Mouse (Mus musculus): ENCODE data around the gene Lrrc17. TPM values are rescaled to one million over a fixed set of nuclear protein-coding genes. Genes with fewer than 3 reads are reported as not detected.

Gene Lrrc17
- polyA plus RNA-seq, 1 experiment from 2014 or later: 2.7 TPM

DNA sequence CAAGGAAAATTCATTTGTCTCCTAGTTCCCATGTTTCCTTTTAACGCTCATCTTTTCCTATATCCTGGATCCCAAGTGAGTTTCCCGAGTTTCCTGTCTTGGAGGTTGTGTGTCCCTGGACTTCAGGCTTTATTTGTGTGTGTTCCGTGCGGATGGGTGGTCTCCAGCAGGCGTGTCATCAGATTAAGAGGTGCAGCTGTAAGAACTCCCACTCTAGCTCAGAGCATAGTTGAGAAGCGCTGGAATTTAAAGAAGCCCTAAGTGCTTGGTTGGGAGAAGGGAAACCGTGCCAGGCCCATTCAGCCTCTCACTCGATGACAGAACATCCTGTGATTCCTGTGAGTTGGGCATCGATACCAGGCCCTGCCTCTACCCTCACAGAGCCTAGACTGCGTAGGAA lies 30.0 kb upstream of the Lrrc17 start:
- 72% methylated on average over 10 of the region's 10 CpGs for WGBS
- H3K27ac ChIP-seq (replicated peaks): no peak overlapping the region
- H3K4me3 ChIP-seq: no peak overlapping the region
- no peaks in the 10 kb centered on the region for H3K36me3 ChIP-seq
- H3K27me3 ChIP-seq: no peaks in the 10 kb centered on the region
- no peak overlapping the region for H3K9ac ChIP-seq (replicated peaks)
- no peaks in the 10 kb centered on the region for H3K4me1 ChIP-seq
- no peak for ATAC-seq (replicated peaks)
- no peak overlapping the region for H3K4me2 ChIP-seq (replicated peaks)
- no peaks in the 10 kb centered on the region for H3K9me3 ChIP-seq

- 85% methylated on average over 2 of the region's 2 CpGs for WGBS
- no peaks in the 10 kb centered on the region for H3K36me3 ChIP-seq
Observed at GRCm38 (mm10) chr5:21517562-21517961, 25.8 kb upstream of the Lrrc17 start.

DNA sequence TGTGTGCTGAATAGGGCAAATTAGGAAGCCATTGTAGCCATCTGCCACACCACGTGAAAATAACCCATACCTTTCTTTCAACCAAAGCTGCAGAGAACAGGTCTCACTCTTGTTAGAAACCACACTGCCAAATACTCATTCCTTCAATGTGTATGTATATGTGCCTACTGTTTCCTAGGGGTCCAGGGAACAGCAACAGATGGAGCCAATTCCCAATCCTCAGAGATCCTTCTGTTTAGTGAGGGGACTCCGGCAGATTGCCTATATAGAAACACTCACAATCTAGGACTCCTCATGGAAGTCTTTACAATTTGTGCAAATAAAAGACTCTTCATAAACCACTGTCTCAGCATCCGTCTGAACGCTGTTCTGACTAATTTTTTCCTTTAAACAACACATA lies 25.2 kb upstream of the Lrrc17 start:
- 49% methylated on average over 4 of the region's 4 CpGs for WGBS
- no peak overlapping the region for H3K27ac ChIP-seq (replicated peaks)
- H3K27me3 ChIP-seq: no peaks in the 10 kb centered on the region
- no peaks in the 10 kb centered on the region for H3K4me1 ChIP-seq
- H3K4me3 ChIP-seq: no peak overlapping the region
- H3K9ac ChIP-seq (replicated peaks): no peak overlapping the region
- H3K36me3 ChIP-seq: no peaks in the 10 kb centered on the region
- no peak overlapping the region for H3K4me2 ChIP-seq (replicated peaks)
- H3K9me3 ChIP-seq: no peaks in the 10 kb centered on the region
- 0 out of 2 replicates have a peak, but pooled peaks have one; percentile 23 for ATAC-seq (replicated peaks)

More at GRCm38 (mm10) chr5:21517562-21517961, 25.8 kb upstream of the Lrrc17 start:
- no peak overlapping the region for H3K9ac ChIP-seq (replicated peaks)
- no peaks in the 10 kb centered on the region for H3K27me3 ChIP-seq
- H3K4me3 ChIP-seq: no peak overlapping the region
- no peak for ATAC-seq (replicated peaks)
- H3K4me2 ChIP-seq (replicated peaks): no peak overlapping the region
- H3K9me3 ChIP-seq: no peaks in the 10 kb centered on the region
- H3K4me1 ChIP-seq: no peaks in the 10 kb centered on the region
- H3K27ac ChIP-seq (replicated peaks): no peak overlapping the region

DNA sequence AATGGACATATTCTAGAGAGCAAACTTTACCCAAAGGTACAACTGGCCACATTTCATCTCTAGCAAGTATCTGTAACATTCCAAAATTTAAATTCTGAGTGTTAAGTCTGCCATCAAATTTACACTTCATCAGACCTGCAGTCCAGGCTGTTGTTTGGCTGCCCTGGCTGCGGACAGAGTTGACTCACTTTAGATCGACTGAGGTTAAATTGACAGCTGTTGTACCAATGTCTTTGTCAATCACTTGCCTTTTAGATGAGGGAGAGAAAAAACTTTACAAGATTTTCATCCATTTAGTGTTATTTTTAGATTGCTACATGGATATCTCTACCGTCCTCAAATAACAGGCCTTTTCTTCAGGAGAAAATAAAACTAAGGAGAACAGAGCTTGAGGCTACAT lies 24.2 kb upstream of the Lrrc17 start:
- 91% methylated on average over 3 of the region's 3 CpGs for WGBS

DNA sequence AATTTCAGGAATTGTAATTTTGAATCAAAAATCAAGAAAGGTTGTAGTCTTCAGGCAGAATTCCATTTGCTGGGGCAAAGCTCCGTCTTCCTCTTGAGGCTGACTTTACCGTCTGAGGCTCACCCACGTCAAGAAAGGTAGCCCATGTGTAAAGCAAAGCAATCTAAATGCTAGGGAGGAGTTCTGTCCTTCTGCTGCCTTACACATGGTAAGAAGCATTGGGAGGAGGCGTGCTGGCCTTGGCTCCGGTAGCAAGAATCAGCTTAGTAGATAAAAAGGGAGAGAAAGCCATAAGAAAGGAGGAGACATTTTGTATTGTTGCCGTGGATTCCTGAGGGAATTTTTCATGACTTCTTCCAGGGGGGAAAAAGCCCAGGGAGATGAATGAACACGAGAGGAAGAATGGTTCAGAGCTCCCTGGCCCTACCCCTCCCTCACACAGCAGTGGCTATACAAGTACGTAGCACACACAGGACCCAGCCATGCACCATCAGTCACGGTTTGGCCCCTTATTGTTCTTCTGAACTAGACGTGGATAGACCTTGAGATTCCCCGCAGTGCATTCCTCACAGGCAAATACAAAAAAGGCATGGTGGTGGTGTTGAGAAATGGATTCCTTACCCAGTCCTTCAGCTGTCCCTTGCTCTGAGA lies 16.4 kb upstream of the Lrrc17 start:
- Histone ChIP-seq H3K27me3 (no peaks in the 10 kb centered on the region), H3K27ac (replicated peaks) (no peak overlapping the region), H3K4me1 (no peaks in the 10 kb centered on the region), H3K9me3 (no peaks in the 10 kb centered on the region), H3K4me3 (no peak overlapping the region), H3K9ac (replicated peaks) (no peak overlapping the region), H3K36me3 (no peaks in the 10 kb centered on the region), H3K4me2 (replicated peaks) (no peak overlapping the region)
- WGBS: 52% methylated on average over 11 of the region's 11 CpGs
- ATAC-seq (replicated peaks): no peak

More for the DNA sequence above, 24.2 kb upstream of the Lrrc17 start:
- H3K4me2 ChIP-seq (replicated peaks): no peak overlapping the region
- H3K9me3 ChIP-seq: no peaks in the 10 kb centered on the region
- H3K9ac ChIP-seq (replicated peaks): no peak overlapping the region
- no peaks in the 10 kb centered on the region for H3K36me3 ChIP-seq
- no peaks in the 10 kb centered on the region for H3K4me1 ChIP-seq
- no peak overlapping the region for H3K27ac ChIP-seq (replicated peaks)
- no peak overlapping the region for H3K4me3 ChIP-seq
- no peak for ATAC-seq (replicated peaks)
- H3K27me3 ChIP-seq: no peaks in the 10 kb centered on the region

- no peak overlapping the region for H3K4me2 ChIP-seq (replicated peaks)
- no peak overlapping the region for H3K9ac ChIP-seq (replicated peaks)
- H3K27ac ChIP-seq (replicated peaks): no peak overlapping the region
- no peak for ATAC-seq (replicated peaks)
- H3K27me3 ChIP-seq: no peaks in the 10 kb centered on the region
- H3K4me3 ChIP-seq: no peak overlapping the region
- H3K4me1 ChIP-seq: no peaks in the 10 kb centered on the region
- 76% methylated on average over 4 of the region's 4 CpGs for WGBS
- H3K9me3 ChIP-seq: no peaks in the 10 kb centered on the region
- H3K36me3 ChIP-seq: no peaks in the 10 kb centered on the region
Observed at GRCm38 (mm10) chr5:21527488-21527911, 15.9 kb upstream of the Lrrc17 start.

DNA sequence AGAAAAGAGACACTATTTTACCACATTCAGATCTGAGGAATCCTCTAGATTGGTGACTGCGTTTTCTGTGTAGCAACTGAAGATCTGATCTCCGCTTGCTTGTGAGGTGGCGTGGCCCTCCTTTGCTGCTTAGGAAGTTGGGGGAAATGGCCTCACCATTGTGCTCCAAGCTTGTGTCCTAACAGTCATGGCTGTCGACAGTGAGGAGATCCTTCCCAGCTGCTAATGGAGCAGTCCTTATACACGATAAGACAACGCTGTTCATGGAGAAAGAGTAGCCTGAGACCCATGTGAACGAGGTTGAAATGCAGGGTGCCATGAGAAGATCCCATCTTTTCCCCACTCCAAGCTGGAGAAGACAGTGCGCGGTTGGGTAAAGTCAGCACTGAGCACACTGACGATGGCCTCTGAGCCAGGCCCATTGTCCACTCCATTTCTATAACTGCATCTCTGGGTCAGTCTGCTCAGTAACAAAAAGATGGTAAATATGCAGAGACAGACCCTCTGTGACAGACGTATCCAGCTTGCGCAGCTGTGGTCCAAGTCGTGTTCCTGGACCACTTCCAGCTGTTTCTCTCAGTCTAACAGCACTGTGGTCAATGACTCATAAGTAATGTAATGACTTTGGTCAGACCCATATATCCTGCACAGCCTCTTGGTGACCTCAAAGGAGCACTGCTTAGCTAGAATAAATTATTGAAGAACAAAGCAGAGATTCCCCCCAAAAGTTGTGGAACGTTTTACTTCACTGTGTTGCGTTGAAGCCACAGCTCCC lies 15.1 kb upstream of the Lrrc17 start:
- H3K4me3 ChIP-seq: no peak overlapping the region
- no peaks in the 10 kb centered on the region for H3K27me3 ChIP-seq
- H3K4me2 ChIP-seq (replicated peaks): no peak overlapping the region
- H3K9me3 ChIP-seq: no peaks in the 10 kb centered on the region
- H3K27ac ChIP-seq (replicated peaks): no peak overlapping the region
- no peak overlapping the region for H3K9ac ChIP-seq (replicated peaks)
- no peaks in the 10 kb centered on the region for H3K36me3 ChIP-seq
- no peak for ATAC-seq (replicated peaks)
- 91% methylated on average over 15 of the region's 15 CpGs for WGBS
- no peaks in the 10 kb centered on the region for H3K4me1 ChIP-seq

DNA sequence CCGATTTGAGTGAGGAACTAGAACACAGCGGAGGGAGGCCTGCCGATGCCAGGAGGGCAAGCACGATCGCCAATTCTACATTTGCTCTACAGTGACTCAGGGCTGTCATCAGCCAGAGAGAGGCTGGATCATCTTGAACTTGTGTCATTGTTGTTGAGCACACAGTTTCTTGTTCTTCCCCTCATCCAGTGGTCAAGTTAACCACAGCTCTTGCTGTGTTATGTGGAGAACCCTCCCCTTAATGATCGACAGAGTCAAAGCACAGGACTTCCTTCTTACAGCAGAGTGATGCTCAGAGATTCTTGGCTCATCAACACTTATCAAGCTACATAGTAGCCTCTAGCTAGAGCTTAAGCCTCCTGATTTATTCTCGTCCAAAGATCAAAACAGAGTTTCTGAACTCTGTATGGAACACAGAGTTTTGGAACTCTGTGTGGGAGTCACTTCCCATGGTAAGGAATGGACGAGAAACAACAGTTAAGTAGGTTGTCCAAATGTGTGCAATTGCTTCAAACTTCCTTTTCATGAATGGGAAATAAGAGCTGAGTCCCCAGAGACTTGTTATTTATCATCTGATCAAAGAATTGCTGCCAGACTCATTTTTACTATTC lies 14.1 kb upstream of the Lrrc17 start:
- no peaks in the 10 kb centered on the region for H3K36me3 ChIP-seq
- H3K27ac ChIP-seq (replicated peaks): no peak overlapping the region
- H3K4me1 ChIP-seq: no peaks in the 10 kb centered on the region
- WGBS: 89% methylated on average over 8 of the region's 8 CpGs
- ATAC-seq (replicated peaks): no peak
- H3K27me3 ChIP-seq: no peaks in the 10 kb centered on the region
- no peak overlapping the region for H3K9ac ChIP-seq (replicated peaks)
- no peaks in the 10 kb centered on the region for H3K9me3 ChIP-seq
- H3K4me2 ChIP-seq (replicated peaks): no peak overlapping the region
- H3K4me3 ChIP-seq: no peak overlapping the region

DNA sequence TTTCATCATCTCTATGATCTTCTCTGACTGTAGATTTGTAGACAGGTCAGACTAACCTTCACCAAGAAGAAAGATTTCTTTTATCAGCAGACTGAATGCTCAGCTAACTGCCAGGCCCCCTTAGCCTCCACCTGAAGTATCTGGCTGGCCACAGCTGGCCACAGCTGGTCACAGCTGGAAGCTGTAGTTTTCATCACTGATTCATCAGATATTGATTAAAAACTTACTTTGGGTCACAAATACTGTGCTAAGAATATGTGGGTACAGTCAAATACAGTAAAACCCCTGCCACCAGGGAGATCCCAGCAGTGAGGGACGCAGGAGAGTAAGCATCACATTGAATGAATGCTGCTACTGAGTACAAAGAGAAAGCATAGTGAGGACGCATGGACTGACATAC lies 11.2 kb upstream of the Lrrc17 start:
- Histone ChIP-seq H3K27me3 (no peaks in the 10 kb centered on the region), H3K27ac (replicated peaks) (no peak overlapping the region), H3K9me3 (no peaks in the 10 kb centered on the region), H3K4me2 (replicated peaks) (no peak overlapping the region), H3K9ac (replicated peaks) (no peak overlapping the region), H3K4me3 (no peak overlapping the region), H3K36me3 (no peaks in the 10 kb centered on the region), H3K4me1 (no peaks in the 10 kb centered on the region)
- WGBS: 92% methylated on average over 2 of the region's 2 CpGs
- ATAC-seq (replicated peaks): no peak

- H3K4me3 ChIP-seq: no peak overlapping the region
- no peak for ATAC-seq (replicated peaks)
- 89% methylated on average over 5 of the region's 5 CpGs for WGBS
- H3K27me3 ChIP-seq: no peaks in the 10 kb centered on the region
- no peak overlapping the region for H3K27ac ChIP-seq (replicated peaks)
- no peak overlapping the region for H3K9ac ChIP-seq (replicated peaks)
- no peaks in the 10 kb centered on the region for H3K9me3 ChIP-seq
- no peaks in the 10 kb centered on the region for H3K36me3 ChIP-seq
- no peak overlapping the region for H3K4me2 ChIP-seq (replicated peaks)
- no peaks in the 10 kb centered on the region for H3K4me1 ChIP-seq
Observed at GRCm38 (mm10) chr5:21532921-21533320, 10.4 kb upstream of the Lrrc17 start.

- ATAC-seq (replicated peaks): no peak
- Histone ChIP-seq H3K27ac (replicated peaks) (no peak overlapping the region), H3K4me3 (no peak overlapping the region), H3K4me2 (replicated peaks) (no peak overlapping the region), H3K27me3 (no peaks in the 10 kb centered on the region), H3K4me1 (no peaks in the 10 kb centered on the region), H3K9ac (replicated peaks) (no peak overlapping the region), H3K36me3 (no peaks in the 10 kb centered on the region), H3K9me3 (no peaks in the 10 kb centered on the region)
- 89% methylated on average over 4 of the region's 4 CpGs for WGBS
Observed at GRCm38 (mm10) chr5:21542226-21542625, 1.1 kb upstream of the Lrrc17 start.

DNA sequence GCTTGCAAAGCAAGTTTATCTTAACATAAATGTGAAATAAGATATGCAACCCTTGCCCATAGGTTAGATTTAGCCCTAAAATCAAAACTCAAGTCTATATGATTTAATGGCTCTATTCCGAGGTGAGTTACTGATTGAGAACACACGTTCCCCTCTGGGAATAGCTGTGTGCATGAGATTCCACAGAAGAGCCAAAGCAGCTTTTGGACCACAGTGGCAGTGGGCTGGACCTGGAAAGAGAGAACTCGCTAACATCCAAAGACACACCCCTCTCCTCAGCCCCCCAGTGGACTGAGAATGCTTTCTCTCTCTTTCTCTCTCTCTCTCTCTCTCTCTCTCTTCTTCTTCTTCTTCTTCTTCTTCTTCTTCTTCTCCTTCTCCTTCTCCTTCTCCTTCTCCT lies 1.5 kb downstream of the Lrrc17 start:
- Histone ChIP-seq H3K27me3 (no peaks in the 10 kb centered on the region), H3K4me2 (replicated peaks) (no peak overlapping the region), H3K27ac (replicated peaks) (no peak overlapping the region), H3K9ac (replicated peaks) (no peak overlapping the region), H3K9me3 (no peaks in the 10 kb centered on the region), H3K4me1 (no peaks in the 10 kb centered on the region), H3K4me3 (no peak overlapping the region), H3K36me3 (no peaks in the 10 kb centered on the region)
- 74% methylated on average over 3 of the region's 3 CpGs for WGBS
- ATAC-seq (replicated peaks): no peak
